Mouse (Mus musculus): ENCODE results near the gene Birc7.

DNA sequence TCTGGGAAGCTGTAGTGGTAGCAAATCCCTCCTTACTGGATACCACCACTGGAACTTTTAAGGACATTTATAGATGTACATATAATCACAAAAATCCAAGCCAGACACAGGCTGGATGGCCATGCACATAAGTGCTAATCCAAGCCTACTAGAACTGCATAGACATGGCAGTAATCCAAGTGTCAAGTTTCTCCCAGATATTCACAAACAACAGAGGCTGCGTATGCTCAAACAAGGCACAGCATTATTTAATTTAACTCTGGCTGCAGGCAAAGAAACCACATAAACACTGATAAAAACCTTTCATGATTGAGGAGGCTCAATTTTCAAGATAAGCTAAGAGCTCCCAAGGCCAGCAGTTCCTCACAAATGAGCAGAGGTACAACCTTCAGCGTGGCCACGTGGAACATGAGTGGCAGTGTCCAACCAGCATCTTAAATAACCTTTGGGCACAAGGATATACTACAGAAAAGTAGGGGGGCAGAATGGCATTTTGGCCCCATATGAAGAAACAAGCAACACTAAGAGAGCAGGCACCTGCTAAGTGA, 12.9 kb upstream of the Birc7 start:
- TF ChIP-seq CTCF (IDR thresholded peaks at IDR 0.05; ENCODE audit: extremely low read depth, insufficient read depth, insufficient read length, insufficient replicate concordance) (no peak), POLR2A (IDR thresholded peaks at IDR 0.05; ENCODE audit: low read depth, low read length) (no peak)
